Mouse (Mus musculus): ENCODE data around the gene D230025D16Rik.
A peak's percentile ranks its signal among the peaks of the same experiment; 100 is the strongest.

Gene D230025D16Rik

DNA sequence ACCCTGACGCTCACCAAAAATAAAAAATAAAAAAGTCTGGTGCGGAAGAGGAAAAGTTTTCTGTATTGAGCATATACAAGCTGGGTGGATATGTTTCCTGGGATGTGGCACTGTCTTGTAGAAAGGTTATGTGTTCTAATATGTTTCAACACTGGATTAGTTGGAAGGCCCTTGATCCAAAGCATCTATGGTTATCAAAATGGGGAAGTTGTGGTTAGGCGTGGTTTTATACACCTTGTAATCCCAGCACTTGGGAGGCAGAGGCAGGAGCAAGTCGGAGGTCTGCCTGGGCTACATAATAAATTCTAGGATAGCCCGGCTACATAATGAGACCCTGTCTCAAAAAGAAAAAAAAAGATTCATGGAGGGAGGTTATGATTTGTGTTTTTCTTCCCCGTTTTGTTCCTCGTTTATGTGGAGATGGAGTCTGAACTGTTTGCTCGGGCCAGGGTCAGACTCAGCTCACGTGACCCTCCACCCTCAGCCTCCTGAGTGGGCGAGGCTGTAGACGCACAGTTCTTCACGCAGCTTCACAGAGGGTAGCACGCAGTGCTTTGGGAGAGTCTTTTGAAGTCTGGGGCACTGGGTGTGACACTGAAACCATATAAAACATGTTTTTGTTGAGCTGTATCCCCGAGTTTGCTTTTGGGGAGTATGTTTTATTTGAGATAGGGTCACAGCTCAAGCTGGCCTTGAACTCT, 12.6 kb downstream of the D230025D16Rik start:
- no peak for DNase-seq (ENCODE audit: low spot score in 2 of 2)

DNA sequence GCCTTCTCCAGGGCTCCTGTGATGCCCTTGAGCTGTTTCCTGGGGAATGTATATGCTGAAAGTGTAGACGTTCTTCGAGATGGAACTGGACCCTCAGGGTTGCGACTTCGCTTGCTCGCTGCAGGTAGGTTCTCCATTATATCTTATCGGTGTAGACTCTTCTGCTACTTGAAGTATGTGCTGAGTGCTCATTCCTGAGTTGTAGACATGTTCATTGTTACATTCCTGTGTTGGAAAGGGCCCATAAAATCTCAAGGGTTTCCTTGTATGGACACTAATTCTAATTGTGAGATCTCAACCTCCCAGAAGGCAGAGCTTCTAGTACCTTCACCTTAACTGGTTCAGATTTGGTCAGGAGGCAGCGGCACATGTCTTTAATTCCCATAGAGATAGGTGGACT, 16.1 kb downstream of the D230025D16Rik start:
- DNase-seq (ENCODE audit: low spot score in 2 of 2) = no peak

DNA sequence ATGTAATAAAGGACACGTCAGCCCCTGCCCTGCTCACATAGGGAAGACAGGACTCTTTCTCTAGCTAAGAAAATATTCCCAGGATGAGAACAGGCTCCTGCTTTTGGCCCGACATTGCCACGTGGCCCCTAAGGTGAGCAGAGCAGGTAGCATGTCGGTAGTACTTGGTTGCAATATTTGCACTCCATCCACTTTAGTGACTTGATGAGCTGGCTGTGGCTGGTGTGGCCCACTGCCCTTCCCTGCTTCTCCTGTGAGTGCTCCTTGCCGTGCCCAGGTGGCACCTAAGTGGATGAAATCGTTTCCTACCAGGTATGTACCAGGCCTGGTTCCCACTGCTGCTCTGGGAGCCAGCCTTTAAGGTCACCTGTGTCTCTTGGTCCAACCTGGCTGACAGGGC, 27.0 kb downstream of the D230025D16Rik start:
- no peak for DNase-seq (ENCODE audit: low spot score in 2 of 2)

DNA sequence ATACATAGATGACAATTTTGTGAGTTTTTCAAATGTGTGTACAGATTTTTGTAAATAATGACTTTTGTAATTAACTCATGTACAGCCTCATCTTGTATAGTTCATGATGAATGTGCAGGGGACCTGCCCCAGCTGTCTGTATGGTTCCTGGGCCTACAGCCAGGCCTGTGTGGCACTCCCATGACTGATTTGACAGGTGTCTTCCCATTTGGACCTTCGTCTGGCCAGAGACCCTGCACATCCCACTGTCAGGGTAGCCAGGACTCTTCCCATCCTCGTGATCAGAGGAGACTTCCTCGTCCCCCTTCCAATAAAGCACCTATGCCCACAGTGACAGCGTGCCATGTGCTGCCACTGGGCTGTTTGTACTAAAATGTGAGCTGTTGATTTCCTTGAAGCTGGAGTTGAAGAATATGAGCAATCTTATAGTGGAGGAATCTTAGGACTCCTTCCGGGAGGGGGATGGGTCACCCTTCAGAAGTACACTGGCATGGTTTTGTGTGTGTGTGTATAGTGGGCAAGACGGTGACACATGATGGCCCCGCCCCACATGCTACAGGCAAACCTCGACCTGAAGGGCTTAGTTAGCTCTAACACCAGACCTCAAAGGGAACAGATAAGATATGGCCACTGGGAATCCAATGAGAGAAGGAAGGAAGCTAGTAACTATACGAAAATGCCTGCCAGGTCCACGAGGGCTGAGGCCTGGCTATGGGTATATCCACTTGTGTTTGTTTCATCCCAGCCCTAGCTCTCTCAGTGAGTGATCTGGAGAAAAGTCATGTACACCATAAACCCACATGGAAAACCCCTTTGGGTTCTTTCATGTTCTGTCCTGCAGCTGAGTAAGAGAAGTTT, 28.0 kb downstream of the D230025D16Rik start:
- DNase-seq (ENCODE audit: low spot score in 2 of 2) = peak in 1 of 2 experiments; percentile 28

DNA sequence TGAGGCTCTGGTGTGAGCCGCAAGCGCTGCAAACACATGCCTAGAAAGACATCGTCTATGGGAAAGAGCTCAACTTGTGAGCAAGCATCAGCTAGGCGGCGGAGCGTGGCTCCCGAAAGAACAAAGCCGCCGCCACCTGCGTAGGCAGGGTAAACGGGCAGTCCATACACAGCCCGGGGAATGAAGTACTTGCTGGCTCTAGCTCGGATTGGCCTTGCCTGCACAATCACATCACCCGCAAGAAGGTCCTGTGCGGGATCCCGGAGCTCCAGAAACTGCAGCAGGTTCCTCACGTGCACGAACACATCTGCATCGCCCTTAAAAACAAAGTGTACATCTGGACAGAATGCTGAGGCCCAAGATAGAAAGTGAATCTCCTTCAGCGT, 28.8 kb downstream of the D230025D16Rik start:
- DNase-seq (ENCODE audit: low spot score in 2 of 2) = no peak

DNA sequence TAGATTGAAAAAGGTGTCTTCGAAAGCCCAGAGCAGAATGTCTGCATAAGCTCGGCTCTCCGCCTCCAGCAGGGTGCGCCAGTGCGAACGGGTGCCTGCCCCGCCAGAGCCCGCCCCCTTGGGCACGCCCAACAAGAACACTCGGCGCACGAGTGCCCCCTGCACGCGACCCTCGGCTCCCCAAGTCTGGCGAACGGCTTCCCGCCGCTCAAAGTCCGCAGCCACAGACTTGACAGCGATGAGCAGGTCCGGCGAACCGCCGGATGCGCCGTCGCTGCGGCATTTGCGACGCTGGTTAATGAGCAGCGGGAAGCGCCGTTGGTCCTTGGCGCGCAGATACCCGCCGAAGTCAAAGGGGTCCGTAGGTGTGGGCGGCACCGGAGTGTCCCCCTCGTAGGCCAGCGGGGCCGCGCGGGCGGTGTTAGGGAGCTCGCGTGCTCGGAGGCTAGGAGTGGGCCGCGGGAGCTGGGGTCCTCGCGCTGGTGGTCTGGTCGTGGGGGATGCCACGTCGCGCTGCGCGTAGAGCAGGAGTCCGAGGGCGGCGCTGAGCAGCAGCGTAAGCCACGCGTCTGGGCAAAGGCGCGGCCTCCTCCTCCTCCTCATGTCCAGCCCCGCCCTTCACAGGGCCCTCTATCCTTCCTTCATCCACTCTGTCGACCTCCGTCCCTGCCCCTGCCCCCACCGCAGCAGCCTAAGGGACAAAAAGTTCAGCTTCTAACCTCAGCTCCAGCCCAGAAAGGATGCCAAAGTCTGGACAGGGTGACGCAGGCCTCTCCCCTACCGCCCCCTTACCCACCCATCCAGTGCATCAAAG, 29.4 kb downstream of the D230025D16Rik start:
- DNase-seq (ENCODE audit: low spot score in 2 of 2) = peak; percentile 92 to 93

DNA sequence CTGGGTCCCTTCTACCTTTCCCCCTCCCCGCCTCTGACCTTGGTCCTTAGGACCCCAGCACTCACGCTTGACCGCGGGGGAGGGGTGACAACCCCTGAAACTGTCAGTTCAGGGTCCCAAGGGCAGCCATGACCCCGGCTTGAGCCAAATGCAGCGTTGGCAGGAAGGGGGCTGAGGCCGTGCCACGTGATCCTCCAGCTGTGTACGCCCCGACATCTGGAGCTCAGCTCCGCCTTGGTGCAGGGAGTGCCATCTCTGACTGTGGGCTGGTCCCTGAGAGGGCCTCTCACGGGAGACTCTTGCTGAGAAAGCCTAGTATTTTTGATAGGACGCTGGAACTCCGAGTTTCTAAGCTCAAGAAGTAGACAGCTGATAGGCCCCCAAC, 30.0 kb downstream of the D230025D16Rik start, which contains the start of gene B3gnt9:
TSS of gene B3gnt9 (minus strand) at position 188 of the 385 bp plus-strand sequence.
- peak; percentile 58 to 66 for DNase-seq (ENCODE audit: low spot score in 2 of 2)

DNA sequence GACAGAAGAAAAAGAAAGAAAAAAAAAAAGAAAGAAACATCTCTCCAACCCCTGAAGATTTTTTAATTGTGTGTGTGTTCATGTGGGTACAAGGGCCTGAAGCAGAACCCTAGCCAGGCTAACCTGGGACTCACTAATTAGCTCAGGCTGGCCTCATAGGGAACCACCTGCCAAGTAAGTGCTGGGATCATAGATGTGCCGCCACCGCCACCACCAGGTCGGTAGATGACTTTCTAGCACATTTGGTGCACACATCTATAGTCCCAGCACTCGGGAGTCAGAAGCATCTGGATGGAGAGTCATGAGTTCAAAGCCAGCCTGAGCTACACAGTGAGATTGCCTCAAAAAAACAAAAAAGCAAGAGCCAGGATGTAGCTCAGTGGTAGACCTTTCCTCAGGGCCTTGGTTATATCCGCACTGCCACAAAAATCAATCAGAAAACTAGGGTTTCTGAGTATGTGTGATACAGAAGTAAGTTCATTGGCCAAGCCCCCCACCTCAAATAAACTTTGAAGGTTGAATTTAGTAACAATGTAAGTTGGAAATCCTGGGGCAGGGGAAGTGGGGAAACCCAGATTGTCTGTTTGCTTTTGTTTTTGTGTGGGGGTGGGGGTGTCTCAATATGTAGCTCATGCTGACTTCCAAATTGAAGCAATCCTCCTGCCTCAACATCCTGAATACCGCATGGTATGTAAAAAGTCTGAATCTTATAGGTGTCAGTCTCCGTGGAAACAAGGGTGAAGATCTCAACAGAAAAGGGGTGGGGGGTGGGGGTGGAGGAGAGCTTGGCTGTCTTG, 32.6 kb downstream of the D230025D16Rik start:
- DNase-seq (ENCODE audit: low spot score in 2 of 2) = peak in 1 of 2 experiments; percentile 23

DNA sequence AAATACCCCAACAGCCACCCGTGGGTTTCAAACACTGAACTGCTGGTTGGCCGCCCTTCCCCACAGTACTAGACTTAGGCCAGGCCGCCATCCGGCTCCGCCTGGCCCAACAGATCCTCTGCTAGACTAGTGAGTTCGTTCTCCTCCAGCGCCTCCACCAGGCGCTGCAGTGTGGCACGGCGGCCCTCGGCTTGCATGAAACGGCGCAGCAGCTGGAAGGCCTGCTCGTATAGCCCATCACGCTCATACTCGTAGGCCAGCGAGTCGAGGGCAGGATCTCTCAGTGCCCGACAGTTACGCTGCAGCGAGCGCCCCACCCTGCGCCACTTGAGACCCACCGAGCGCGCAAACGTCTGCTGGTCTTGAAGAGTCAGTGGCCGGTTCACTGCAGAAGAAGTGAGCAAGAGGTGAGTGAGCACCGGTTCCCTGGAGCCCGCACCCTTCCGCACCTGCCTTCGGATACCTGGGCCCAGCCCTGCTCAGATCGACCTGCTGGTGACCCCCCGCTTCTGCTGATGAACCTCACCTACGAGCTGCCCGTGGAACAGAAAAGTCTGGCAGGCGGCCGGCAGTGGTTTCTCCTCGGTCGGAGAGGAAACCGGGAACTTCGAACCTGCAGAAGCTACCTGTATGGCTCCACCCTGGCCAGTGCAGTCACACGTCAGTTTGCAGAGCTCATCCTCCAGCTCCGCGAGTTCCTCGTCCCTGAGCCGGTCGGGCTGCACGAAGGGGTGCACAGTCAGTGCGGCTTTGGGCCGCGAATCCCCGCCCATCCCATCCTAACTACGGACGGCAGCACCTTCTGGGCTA, 34.2 kb downstream of the D230025D16Rik start:
- peak; percentile 47 to 58 for DNase-seq (ENCODE audit: low spot score in 2 of 2)

DNA sequence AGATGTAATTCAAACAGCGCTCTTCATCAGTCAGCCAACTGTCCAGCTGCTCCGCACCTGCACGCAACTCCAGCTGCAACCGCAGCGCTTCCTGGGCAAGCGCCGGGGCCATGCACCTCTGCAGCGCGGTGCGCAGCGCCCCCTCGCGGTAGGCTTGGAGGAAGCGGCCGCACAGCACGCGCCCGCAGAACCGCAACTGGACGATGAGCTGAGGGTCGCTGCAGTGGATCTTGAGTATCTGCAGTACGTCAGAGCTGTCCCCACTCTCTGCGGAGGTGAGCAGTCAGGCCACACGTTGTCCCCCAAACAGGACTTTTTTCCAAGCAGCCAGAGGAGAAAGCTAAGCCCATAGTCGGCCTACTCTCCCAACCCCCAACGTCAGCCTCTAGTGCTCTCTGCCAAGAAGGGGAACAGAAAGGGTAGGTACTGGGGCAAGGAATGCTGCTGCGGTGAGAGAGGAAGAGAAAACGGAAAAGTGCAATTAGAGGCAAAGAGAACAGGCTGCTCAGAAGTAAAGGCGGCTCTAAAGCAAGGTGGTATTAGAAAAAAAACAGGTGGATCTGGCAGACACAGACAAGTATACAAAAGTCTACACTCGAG, 34.9 kb downstream of the D230025D16Rik start:
- peak; percentile 59 to 77 for DNase-seq (ENCODE audit: low spot score in 2 of 2)

DNA sequence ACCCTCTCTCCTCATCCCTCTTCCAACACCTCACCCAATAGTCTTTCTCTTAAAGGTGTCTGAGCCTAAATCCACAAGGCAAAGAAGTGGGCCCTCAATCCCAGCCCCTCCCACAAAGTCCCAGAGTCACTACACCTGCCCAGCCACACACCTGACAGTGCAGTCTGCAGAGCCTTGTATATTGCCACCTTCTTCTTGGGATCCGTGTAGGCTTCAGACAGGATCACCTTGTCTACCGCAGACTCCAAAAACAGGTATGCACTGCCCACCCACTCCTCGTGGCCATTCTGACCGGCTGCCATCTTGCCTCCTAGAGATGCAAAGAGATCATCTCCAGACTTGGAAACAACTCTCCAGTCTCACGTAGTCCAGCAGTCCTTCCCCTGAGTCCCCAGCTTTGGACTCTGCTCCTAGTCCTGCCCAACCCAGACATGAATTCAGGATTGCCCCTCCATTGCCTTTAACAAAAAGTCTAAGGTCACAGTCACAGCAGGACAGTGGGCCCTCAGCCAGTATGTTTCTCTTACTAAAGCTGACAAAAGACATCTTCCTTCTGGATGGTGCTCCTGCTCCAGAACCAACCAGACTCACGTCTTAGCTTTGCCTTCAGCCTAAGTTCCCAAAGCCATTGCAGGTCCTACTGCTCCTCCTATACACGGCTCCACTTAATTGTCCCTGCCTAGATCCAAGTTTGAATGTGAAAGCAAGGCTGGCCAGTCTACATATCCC, 35.6 kb downstream of the D230025D16Rik start:
- DNase-seq (ENCODE audit: low spot score in 2 of 2) = peak in 1 of 2 experiments; percentile 24

DNA sequence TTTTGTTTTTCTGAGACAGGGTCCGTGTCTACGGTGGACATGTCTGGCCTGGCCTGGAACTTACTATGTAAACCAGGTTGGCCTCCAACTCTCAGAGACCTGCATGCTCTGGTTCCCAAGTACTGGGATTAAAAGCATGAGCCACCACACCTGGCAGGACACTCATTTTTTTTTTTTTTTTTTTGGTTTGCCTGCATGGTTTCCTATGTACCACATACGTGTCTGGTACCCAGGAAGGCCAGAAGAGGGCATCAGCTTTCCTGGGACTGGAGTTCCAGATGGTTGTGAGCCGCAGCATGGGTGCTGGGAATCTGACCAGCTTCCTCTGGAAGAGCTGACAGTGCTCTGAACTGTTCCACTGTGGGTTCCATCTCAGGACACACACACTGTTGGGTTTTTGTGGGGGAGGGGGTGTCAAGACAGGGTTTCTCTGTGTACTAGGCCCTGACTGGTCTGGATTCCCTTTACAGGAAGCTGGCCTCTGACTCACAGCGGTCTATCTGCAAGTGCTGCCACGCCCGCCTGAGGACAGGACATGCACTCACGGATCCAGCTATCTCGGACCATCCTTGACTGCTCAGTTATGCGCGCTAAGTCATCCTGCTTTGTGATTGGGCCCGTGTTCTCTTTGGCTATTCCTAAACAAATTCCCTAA, 36.5 kb downstream of the D230025D16Rik start:
- peak in 1 of 2 experiments; percentile 24 for DNase-seq (ENCODE audit: low spot score in 2 of 2)

DNA sequence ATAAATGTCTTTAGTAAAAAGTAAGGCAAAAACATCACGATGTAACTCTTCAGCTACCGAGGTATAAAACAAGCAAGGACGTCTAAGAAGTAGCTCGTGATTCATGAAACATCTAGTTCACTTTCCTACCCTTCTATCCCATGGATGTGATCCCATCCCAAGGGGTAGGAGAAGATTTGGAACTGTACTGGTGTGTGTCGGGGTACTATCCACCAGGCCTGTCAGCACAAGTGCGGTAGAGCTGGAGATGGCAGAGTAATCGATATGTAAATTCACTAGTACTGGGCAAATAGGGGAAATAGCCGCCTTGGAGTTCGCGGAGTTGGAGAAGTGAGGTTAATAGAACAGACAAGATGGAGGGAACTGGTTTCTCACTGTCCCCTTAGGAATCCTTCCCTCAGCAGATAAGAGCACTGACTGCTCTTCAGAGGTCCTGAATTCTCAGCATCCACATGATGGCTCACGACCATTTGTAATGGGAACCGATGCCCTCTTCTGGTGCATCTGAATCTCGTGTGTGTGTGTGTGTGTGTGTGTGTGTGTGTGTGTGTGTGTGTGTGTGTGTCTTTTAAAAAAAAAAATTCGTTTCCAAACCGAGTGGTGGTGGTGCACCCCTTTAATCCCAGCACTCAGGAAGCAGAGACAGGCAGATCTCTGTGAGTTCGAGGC, 38.4 kb downstream of the D230025D16Rik start:
- no peak for DNase-seq (ENCODE audit: low spot score in 2 of 2)

DNA sequence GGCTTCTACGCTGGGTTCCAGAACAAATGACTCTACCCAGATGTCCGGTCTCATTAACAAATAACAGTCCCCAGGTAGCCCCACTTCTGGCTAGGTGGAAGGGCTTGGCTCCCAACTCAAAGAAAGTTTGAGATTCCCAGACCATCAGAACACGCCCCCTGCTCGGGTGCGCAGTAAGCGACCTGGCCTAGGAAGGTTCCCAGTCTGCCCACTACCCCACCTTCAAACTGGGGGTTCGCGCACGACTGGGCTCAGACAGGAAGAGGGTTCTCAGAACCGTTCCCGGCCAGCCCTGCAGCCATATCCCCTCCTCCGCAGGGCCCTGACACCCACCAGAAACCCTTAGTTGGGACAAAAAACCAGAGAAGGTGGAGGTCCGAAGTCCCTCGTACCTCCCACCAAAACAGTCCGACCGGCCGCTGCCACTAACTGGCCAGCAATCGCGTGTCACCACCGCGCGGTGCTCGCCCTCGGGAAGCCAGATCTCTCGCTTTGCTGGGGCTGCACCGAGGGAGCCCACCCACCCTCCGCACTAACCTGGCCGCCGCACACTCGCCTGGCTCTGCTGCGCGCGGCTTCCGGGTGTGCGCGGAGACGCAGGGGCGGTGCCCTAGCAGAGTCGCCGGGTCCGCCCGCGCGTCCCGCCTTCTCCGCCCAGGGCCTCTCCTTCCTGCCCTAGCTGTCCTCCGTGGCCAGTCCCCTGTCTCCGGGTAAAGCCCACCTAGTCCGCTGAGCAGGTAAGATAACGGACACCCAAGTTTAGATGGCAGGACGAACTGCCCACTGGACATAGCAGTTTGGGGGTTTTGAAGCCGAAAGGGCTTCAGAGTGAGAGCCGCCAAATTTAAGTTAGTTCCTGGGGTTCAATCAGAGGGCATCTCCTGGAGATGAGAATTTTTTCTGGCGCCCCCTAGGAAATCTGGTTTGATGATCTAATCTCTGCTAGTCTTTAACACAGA, 39.4 kb downstream of the D230025D16Rik start, which contains the start of the genes Tradd and Fbxl8:
TSS of gene Tradd (minus strand) at position 586 of the 959 bp plus-strand sequence.
TSS of gene Fbxl8 (plus strand) at position 625 of the 959 bp plus-strand sequence.
- DNase-seq (ENCODE audit: low spot score in 2 of 2) = peak in 1 of 2 experiments; percentile 54

DNA sequence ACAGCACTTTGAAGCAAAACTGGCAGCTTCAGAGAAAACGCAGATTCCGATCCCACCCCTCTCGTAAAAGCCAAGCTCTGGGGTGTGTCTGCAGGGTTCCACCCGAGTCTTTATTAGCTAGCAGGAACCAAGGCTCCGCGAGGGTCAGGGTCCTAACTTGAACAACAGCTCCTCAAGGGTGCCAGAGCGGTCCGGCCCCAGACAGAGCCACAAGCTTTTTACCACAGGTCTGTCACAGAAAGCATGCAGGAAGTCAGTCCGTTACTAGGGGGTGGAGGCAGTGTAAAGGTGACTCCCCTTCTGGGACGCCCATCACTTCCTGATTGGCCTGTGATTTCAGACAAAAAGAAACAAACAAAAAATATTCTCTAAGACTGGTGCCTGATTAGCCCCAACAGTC, 40.2 kb downstream of the D230025D16Rik start:
- no peak for DNase-seq (ENCODE audit: low spot score in 2 of 2)

DNA sequence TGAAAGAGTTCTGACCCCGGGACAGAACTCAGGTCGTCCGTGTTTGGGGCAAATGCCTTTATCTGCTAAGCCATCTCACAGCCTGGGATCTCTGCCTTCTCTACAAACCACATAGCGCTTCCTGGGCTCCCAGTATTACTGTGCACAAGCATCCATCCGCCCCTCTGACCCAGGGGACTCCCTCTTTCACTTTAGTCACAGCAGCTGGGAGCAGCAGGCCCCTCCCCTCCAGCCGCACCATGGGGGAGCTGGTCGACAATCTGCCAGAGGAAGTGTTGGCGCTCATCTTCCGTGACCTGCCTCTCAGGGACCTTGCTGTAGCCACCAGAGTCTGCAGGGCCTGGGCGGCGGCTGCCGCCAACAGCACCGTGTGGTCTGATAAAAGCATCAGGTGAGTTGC, 41.8 kb downstream of the D230025D16Rik start:
- DNase-seq (ENCODE audit: low spot score in 2 of 2) = no peak
